Mouse (Mus musculus) spleen, adult 18-20 months (tissue): Measurements from ENCODE around the gene Sptbn1.

Experiments used
- DNase-seq, 2 experiments: peaks; one replicate each; pipeline ENCODE4 v3.0.0; 2022; ENCODE audit warnings: mixed read lengths in 2 of 2

Sptbn1 gene

GRCm38 (mm10) chr11:30210100-30210811 is 57.7 kb downstream of the Sptbn1 start:
- DNase-seq = no peak

DNA sequence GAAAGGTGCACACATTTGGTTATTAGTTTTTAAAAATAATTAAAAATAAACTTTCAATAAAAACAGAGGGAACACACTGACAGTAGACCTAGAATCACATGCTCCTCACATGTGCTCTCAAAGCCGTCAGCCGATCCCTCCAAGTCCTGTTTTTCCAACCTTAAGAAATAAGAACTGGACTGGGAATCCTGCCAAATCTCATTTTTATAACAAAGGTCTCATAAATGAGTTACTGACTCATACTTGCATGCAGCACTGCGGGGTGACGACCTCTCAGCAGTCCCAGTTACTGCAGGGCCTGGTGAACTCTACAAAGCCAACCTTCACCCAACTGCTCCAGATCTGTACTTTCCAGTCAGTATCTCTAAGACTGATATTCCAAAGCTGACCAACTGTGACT is 58.5 kb downstream of the Sptbn1 start:
- DNase-seq = no peak

DNA sequence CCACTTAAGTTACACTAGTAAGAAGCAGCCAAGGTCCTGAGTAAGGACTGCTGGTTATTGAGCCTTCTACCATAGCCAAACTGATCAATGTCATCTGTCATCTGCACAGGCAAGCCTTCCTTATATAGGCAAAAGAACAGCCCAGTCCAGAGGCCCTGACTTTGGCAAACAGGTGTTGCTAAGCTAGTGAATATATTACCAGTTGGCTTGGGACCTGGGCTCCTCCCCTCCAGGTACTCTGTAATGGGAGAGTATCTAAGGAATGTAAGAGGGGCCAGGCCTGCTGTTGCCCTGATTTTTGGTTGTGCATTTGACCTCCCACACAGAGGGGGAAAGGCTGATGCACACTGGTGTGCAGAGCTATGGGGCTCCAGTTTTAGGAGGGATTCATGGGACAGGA is 63.6 kb downstream of the Sptbn1 start:
- no peak for DNase-seq

DNA sequence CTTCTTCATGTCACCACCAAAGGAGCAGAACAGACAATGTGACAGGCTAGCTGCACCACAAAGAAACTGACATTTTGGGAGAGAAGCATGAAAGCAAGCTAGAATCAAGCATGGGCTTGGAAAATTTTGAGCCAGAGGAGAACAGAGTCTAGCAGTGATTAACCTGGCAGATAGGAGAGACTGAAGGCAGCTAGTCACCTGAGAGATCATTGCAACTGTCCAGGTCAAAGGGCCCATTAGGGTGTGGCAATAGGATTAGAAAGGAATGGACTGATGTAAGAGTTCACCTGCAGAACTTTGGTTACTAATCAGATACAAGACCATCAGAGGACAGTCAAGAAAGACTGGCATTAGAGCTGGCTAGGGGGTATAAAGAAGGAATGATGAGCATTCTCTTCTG is 67.6 kb downstream of the Sptbn1 start:
- DNase-seq = no peak

GRCm38 (mm10) chr11:30198091-30198675 is 69.8 kb downstream of the Sptbn1 start:
- DNase-seq = peak; percentile 78 to 79

DNA sequence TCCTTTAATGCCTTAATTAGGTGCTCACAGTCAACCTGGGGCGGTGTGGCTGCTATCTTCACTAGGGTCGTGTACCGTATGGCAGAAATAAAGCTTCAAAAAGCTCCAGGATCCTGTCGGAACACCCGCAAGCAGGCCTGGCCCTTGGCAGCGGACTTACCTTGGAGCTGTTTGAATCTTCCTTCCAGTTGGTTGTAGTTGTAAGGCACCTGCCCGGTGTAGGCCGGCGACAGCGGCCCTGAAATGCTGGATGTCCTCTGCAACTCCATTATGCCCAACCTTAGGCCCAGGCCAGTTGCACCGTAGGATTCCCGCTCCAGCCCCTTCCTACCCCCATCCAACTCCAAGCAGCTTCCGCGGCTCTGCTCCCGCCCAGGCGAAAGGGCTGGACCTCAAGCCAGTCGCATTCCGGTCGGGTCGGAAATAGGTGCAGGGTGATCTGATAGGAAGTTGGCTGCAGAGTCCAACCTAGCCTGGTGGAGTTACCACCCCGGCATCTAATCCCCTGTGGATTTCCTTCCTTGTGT is 70.3 kb downstream of the Sptbn1 start:
- DNase-seq = peak; percentile 44 to 54

- DNase-seq = no peak
These were observed 71.5 kb downstream of the Sptbn1 start for GRCm38 (mm10) chr11:30196368-30197070.

DNA sequence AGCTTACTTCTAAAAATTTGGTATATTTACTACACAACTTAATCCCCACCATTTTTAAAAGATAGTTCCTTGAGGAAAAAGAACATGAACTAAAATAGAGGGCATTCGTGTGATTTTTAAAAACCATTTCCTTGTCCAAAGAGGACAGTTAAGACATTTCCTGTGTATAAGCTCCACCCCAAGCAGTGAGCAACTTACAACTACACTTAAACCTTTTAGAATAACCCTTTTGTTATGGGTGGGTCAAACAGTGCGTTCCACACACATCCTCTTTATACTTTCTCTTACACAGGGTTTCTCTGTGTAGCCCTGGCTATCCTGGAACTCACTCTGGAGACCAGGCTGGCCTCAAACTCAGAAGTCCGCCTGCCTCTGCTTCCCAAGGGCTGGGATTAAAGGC is 72.2 kb downstream of the Sptbn1 start:
- DNase-seq = no peak

- DNase-seq = no peak
These were observed 73.2 kb downstream of the Sptbn1 start for GRCm38 (mm10) chr11:30194800-30195199.

DNA sequence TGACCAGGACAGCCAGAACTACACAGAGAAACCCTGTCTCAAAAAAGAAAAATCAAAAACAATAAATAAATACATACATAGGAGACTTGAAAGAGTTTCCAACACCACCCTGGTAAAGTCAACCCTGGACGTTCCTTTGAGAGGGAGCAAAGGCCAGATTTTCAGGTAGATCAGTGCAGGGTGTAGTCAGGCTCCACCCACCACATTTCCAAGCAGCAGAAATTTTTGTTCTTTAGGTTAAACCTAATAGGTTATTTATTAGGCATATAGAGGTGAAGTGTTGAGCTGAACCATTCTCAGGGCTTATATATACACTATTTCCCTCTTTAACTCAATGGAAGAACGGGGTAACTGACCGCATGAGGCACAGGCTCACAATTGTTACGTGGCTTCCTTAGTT is 77.0 kb downstream of the Sptbn1 start:
- DNase-seq = no peak

DNA sequence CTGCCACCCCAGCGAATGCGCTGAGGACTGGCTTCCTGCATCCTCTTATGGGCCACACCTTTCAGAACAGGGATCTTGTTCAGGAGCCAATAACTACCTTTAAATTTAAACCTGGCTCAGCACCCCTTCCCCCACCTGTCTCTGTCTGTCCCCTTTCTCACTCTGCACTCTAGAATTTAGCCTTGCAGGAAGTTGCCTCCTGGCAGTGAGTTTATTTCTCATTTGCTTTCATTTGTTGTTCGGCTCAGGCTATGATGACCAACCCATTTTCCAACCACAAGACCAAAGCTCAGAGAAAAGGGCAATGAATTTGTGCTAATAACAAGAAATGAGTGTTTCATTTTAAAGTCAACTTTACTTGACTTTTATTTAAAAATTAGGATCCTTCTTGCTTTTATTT is 77.9 kb downstream of the Sptbn1 start:
- no peak for DNase-seq

- peak; percentile 47 to 51 for DNase-seq
These were observed 81.0 kb downstream of the Sptbn1 start for GRCm38 (mm10) chr11:30186902-30187470.

GRCm38 (mm10) chr11:30184527-30184926 is 83.4 kb downstream of the Sptbn1 start:
- DNase-seq = no peak

- DNase-seq = no peak
These were observed 85.1 kb downstream of the Sptbn1 start for GRCm38 (mm10) chr11:30182716-30183411.

DNA sequence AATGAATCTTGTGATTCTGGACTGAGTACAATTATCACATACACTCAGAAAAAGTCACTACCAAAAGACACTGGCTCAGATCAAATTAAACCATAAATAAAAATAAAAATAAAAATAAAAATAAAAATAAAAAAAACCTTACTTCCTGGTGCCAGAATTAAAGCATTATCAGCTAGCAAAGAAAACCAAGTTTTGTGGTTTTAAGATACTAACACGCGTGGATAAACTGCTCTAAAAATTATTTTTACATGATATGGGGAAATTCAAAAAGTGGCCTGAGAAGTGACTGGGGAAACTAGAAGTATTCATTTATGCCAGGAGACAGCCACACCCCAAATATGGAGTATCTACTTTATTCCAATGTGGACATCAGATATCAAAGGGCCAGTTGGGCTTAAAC is 89.8 kb downstream of the Sptbn1 start:
- DNase-seq = no peak

DNA sequence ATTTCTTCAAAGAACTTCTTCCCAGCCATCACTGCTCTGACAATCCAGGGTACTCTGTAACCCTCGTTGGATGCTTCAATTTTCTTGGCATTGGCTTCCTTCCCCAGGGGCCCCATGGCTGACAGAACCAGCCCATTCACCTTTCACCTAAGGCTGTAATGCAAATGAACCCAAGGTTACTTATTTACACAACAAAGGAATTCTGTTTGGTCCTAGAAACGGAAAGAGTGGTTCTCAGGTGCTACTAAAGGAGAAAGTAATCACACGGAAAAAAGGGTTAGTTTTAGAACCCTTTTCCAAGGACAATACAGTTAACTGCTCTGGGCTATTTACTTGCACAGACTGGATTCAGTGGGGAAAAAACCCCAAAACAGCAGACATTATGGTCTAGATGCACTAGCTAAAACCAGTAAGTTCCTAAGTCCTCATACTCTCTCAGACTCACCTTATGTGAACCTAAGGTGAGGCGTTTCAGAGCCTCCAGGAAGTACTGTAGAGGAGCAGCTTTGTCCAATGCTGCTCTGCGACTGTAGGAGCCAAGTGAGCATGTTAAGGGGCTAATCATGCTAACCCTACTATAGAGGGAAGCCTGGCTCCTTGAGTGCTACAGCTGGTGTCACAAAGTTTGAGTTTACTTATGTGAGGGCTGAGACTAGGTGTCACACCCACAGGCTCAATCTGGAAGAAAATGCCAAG is 90.7 kb downstream of the Sptbn1 start:
- DNase-seq = no peak

DNA sequence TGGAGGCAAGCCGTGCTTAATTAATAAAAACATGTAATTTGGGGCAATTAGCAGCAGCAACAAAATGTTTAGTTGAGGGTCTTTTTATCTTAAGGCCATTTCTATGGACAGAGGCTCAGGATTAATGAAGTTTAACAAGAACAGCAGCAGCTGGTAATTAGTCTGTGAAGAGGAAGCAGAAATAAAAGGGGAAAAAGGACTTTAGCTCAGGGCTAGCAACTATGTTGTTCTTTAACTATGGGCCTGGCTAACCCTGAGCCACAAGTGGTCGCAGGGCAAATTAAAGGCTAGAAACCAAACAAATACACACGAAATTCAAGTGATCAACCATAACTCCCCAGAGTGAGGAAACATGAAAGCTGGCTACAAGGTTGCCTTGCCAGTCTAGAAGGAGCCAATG is 91.9 kb downstream of the Sptbn1 start:
- DNase-seq = no peak

DNA sequence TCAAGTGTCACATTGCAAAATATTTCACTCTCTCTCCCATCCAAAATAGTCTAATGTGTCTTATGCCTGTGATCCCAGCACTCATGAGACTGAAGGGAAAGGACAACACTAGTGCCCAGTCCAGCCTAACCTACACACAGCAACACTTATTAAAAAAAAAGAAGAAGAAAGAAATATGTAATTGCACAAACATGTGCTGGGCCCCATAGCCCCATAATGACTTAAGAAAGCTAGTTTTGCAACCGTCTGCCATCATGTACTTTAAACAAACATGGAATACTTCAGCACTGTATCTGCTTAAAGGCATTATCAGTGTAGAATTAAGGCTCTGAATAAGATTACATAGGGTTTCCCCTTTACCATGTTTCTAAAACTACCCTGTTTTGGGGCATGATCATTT is 92.4 kb downstream of the Sptbn1 start:
- no peak for DNase-seq

DNA sequence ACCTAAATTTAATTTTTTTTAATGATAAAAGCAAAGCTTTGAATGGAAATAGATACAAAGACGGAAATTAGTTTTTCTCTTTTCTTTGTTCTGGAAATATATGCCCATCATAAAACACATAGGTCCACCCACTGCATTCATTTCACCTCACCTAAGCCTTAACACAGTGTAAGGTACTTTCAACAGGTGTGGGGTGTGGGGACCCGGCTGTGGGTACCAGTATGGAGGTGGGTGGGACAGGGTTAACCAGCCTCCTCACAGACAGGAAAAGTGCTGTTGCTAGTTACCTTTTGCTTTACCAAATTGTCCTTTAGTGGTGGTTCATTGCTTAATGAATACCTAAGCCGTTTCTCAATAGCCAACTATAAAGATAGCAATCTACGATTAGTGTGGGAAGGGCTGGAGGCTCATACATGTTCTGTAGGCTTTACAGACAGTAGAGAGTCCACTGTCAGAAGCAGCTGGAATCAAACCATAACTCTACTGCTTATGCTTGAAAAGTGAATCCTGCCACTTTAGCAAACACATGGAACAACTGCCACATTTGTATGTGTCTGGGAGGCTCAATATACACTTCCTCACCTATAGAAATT is 96.3 kb downstream of the Sptbn1 start:
- no peak for DNase-seq

DNA sequence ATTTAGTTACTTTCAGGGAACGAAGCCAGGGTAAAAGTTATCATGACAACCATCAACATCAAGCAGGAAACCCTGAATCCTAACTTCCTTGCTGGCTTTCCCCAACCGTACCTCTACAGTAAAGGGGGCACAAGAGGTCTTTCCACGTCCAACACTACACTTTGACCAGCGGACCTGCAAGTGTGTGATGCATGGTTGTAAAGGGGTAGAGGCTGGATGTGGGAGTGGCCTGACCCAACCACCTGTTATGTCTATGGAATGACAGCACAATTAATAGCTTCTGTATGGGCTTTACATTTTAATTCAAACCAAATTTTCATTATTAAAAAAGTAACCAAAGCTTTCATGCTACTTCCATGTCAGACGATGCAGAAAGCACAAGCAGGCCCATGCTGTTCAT is 96.8 kb downstream of the Sptbn1 start:
- no peak for DNase-seq

DNA sequence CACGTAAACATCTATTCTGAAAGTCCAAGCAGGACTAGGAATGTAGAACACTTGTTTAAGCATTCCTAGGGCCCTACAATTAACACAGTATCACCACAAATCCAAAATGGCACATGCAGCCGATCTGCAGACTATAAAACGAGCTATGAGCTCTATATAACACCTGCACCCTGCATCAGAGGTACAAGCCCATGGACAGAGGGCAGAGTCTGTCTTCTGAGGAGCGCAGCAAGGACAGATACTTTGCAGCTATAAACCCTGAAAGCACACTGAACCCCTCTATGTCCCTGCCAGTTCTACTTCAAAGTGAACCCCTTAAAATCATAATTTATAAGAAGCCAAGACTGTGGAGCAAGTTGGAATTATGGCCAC is 101.4 kb downstream of the Sptbn1 start:
- no peak for DNase-seq
